Mouse (Mus musculus) urinary bladder, adult 2 months (tissue): Measurements from ENCODE around the gene Sfn. TPM values are rescaled to one million over a fixed set of nuclear protein-coding genes. Genes with fewer than 3 reads are reported as not detected.

Source experiments
- DNase-seq: peaks from one replicate; pipeline ENCODE4 v3.0.0; 2022; ENCODE audit warnings: low spot score
- polyA plus RNA-seq: library from polyadenylated mRNA; depleted of rRNA; stranded (reverse); fragments of >200 nt; gene quantifications from 2 replicates; pipeline ENCODE4 v1.2.3, GENCODE M21; 2012

The Sfn gene
- polyA plus RNA-seq, 1 experiment: 326 TPM

DNA sequence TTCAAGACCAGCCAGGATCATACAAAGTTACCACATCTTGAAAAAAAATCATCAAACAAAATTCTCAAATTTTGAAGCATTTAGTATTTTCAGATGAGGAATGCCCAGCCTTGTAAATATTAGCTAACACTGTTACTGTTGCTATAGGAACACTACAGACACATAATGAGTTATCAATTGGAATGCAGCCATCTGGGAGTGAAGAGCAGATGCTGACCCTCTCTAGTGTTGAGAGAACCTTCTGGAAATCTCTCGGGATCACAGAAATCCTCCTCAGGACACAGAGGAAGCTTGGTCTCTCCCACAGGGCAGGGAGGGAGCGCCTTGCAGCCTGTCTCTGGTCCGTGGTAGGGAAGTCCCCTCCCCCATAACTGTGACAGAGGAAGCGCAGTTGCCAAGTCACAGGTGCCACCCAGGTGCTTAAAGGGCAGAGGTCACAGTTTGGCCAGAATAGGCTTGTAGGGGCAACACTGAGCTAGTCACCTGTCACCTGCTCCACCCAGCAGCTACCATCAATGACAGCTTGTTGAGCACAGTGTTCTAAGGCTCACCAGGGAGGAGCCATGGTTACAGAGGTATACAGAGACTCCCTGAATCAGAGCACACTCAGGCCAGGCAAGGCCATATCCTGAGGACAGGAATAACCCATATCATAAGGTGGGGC is 17.6 kb upstream of the Sfn start:
- no peak for DNase-seq

DNA sequence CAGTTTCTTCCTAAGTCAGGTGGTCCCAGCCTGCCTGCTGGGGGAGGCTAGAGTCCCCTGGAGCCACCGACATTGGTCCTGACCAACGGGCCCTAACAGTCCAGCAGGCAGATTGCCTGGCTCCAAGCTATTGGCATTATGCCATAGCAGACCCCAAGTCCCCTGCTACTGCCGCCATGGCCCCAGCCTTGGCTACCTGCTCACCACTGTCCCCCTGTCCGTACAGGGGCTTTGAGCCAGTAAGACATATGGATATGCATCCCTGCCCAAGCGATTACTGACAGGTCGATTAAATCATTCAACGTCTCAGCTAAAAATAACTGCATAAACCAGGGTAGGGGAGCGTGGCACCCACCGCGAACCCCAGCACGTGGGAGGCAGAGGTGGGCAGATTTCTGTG is 16.0 kb upstream of the Sfn start:
- peak; percentile 18 for DNase-seq

DNA sequence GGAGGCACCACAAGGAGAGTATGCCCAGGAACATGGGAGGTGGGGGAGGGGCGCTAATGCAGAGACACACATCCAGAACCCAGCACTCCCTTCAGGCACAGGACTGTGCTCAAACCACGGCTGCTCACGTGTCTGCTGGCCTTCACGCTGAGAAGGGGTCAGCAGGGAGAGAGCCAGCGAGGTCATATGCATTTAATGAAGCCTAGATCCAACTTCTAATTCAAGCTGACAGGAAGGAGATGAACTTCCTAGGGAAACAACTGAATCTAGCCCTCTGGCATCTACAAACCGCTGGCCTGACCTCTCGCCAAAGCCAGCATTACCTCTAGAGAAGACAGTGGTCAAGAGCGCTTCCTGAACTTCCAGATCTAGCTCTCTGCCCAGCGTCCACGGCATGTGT is 13.4 kb upstream of the Sfn start:
- no peak for DNase-seq

DNA sequence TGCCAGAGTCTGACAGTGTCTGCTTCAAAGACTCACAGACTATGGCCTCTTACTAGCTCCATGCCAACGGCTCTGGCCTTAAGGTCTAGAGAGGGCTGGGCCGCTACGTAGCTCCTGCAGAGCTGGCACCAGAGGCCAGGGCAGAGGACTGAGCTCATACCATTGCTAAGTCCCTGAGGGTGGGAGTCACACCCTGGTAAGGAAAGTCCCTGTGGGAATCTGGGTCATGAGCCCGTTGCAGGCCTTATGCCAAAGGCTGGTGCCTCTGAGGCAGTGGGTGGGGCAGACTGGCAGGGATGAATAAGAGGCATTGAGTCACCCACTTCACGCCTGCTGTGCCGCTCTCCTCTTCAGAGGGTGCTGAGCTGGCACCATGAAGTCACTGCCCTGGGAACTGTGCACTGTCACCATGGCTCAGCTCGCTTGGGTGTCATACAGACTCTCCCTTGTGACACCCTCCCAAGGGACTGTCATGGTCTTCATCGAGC is 12.3 kb upstream of the Sfn start:
- DNase-seq: peak; percentile 28

DNA sequence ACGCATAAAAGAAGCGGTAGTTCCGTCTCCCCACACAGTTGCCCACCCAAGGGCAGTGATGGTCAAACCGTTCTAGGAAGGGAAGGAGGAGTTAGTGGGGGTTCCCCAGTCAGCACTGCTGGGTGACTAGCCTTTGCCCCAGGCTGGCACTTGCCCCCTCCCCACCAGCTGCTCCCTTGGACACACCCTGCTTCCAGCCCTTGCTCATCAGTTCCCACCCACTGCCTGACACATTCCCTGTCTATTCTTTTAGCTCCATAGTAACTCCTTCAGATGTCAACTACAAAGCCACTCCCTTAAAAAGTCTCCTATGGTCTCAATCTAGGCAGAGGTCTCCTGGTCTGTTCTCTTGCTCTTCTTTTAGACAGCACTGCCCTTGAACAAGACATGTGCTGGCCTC is 11.9 kb upstream of the Sfn start:
- no peak for DNase-seq

DNA sequence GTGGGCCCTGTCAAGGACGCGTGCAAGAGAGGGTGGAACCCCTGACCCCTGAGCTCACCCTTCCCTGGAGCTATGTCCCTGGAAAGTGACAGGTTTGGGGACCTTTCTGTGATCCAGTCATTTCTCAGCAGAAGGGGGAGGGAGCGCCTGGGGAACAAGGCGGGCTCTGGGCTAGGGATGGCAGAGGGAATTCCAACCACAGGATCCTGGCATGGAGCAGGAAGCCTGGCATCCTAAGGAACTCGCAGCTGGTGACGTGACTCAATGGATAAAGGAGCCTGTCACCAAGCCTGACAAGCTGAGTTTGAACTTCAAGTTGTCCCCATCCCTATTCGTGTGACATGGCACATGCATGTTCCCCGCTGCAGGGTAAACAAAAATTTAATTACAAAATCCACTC is 11.1 kb upstream of the Sfn start:
- no peak for DNase-seq

DNA sequence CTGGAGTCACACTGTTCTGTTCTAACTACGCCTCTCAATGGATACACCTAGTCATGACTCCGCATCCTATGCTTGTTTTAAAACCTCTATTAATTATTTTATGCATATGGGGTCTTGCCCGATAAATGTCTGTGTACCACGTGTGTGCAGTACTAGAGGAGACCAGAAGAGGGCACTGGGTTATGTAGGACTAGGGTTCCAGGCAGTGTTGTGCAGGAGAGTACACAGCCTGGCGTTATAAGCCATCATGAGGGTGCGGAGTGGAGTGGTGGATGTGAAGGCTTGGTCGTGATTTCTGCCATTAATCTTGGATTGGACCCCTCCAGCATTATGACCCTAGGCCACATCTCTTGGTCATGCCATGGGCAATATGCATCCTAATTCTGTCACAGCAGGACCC is 10.4 kb upstream of the Sfn start:
- no peak for DNase-seq

DNA sequence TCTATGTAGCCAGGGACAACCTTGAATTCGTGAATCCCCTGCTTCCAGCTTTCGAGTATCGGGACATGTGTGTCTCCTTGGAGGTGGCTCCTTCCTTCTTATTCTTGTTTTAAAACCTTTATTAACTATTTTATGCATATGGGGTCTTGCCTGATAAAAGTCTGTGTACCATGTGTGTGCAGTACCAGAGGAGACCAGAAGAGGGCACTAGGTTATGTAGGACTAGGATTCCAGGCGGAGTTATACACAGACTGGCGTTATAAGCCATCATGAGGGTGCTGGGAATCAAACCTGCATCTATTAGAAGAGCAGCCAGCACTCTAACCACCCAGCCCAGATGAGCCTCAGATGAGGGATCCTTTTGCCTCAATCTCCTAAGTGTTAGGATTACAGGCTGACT is 9.8 kb upstream of the Sfn start:
- DNase-seq: no peak

DNA sequence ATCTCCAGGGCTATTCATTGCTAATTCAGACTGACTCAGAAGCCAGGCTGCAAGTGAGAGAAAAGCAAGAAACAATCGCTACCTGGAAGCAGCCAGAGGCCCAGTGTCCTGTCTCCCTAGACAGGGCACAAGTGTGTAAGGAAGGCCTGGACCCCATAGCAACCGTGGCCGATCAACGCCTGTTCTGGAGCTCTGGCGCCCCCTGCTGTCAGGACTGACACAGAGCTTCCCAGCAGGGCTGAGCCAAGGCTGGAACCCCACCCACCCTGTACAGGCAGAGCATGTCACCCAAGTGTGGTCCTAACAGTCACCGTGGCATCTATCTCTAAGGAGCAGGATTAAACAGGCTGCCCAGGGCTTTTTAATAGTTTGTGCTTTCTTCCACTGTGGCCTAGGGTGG is 7.8 kb upstream of the Sfn start:
- DNase-seq: peak; percentile 78

DNA sequence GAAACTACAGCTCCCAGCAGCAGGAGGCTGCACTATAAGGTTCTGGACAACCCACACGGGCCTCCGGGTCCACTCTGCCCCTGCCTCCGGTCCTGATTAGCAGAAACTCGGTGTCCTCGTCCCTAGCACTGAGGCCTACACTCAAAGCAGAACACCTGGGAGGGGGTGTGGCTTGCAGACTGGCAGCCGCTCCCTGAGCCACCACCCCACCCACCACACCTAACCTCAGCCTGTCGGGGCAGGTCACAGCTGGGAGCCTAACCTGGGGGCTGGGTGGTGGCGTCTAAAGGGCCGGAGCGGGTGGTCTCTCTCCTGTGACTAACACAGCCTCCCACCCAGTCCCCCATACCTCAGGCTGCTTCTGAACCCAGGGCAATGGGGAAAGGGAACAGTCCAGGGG is 5.3 kb upstream of the Sfn start:
- DNase-seq: no peak

DNA sequence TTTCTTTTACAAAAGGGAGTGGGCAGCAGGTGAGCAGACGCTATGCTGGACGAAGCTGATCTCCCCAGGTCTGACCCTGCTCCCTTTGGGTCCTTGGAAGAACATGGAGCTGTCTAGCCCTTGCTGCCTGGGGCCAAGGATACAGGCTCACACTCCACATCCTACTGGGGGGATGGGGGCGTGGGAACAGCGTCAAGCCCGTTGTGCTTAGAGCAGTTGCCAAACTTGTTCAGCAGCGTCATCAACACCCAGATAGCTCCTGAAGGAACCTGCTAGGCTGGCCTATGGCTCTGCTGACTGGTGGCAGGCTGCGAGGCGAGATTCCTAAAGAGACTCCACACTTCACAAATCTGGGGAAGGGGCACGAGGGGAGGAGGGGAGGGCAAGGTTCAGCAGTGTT is 3.4 kb upstream of the Sfn start:
- DNase-seq: no peak

DNA sequence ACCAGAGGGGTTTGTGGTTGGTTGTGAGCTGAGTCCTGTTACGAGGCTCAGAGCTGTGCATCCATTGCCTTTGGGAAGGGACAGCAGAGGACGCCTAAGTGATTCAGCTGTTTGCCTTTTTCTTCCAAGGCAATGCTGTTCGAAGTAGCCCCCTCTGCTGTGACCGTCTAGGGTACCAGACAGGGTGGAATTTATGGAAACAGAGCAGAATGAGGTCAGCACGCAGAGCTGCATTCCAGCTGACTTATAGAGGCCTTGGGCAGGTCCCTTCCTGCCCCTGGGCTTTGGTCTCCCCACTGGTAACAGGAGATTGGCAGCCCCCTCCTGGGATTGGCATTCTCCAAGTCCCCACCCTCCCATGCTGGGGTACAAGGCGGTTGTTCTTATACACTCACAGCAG is 2.9 kb upstream of the Sfn start:
- DNase-seq: no peak

DNA sequence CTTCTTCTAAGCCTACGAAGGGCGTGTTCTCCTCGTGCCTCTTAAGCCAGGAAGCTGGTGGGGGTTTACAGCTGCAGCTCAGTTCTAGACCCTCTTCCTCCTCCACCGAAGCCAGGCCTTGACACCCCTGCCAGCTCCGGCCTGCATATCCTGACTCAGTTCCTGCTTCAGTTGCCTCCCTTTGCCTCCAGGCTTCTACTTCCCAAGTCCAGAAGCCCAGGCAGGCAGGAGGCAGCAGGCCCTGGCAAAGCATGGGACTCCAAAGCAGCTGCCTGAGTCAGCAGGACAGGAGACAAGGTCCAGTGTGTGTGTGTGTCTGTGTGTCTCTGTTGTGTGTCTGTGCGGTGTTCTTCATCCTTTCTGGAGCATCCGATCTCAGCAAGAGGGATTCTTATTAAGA is 2.2 kb upstream of the Sfn start:
- no peak for DNase-seq

DNA sequence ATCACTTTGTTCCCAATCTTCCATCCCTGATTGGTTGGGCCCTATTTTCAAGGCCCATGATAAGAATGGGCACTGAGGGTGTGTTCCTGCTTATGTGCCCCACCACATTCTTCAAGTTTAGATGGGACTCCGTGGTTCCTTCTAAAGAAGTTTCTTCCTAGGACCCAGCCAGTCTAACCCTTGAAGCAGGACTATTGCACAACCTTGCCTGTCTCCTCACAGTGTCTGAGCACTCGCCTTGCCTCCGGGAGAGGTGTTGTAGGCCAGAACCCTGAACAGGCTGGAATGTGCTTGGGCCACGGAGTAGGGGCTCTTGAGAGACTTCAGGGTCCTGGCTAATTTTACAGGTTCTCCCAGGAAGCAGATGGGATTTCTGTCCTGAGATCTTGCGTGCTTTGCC is 1.1 kb upstream of the Sfn start:
- no peak for DNase-seq

DNA sequence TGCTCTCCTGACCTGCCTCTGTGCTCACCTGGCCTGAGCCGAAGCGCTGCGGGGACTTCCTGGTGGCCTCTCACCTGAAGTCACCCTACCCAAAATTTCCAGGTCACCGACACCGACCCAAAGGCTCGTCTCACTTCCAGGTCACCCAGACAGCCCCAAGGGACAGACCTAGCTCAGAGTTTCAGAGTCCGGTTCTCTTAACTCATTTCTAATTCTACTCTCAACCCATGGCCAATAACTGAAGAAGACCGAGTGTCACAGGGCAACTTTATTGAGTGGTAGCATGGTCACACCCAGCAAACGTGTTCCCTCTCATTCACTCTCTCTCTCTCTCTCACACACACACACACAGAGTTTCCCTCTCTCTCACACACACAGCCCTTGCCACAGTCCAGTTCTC is 1.7 kb downstream of the Sfn start:
- DNase-seq: no peak

DNA sequence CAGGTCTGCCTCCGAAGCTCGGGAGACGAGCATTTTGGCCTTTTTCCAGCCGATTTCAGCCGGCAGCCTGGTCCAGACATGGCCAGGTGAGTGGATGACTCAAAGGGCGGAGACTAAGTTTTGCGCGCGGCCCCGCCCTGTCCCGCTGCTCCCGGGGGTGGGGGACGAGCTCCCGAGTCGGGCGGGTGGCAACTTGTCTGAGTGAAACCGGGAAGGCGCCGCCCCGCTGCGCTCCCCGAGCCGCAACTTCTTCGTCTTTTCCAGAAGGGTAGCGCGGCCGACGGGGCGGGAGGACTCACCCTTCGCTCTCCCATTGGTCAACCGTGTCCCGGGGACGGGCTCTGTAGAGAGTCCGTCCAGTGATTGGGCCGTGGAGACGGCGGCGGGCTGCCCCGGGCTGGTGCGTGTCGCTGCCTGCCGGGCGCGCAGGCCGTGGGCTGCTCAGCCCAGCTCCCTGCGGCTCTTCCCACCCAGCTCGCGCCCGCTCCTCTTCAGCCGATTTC is 2.3 kb downstream of the Sfn start:
- DNase-seq: peak; percentile 94

DNA sequence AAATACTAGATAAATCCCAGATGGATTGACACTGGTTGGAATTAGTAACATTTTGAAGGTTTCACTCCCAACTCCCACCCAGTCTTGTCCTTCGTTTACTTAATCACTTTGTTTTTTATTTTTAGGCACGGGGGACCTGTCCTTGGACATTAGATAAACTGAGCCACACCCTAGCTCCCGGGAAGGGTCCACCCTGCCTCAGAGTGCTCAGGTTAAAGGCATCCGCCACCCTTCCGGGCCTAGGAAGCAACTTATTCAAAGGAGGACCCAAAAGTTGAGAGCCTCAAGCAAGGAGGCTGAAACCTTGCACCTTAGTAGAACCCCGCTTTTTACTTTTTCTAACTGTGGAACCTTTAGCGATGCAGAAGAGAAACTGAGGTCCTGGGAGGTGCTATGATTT is 2.9 kb downstream of the Sfn start:
- no peak for DNase-seq

DNA sequence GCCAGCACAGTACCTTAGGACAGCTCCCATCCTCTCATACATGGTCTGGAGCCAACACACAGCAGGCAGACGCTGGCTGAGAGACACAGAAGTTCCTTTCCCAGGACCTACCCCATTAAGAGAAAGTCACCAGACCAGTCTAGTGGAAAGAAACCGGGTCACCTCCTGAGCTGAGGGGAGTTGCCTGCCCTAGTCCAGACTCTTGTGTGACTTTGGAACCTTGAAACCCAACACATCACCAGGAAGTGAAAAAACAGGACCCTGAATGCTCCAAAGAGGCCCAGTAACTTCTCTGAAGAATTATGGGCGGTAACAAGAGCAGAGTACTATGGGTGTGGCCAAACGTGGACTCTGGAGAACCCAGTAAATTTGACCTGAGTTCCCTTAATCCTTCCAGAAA is 3.4 kb downstream of the Sfn start:
- peak; percentile 28 for DNase-seq

DNA sequence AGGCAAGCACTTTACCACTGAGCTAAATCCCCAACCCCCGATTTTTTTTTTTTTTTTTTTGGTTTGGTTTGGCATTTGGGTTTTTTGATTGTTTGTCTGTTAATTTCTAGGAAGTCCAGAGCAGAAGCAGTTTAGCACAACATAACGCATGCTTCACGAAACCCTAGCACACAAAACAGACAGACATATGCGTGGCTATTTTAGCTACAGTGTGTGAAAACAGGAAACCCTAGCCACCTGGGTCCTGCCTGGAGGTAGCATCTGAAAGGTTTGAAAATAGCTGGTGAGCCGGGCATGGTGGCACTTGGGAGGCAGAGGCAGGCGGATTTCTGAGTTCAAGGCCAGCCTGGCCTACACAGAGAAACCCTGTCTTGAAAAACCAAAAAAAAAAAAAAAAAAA is 5.9 kb downstream of the Sfn start:
- DNase-seq: no peak

DNA sequence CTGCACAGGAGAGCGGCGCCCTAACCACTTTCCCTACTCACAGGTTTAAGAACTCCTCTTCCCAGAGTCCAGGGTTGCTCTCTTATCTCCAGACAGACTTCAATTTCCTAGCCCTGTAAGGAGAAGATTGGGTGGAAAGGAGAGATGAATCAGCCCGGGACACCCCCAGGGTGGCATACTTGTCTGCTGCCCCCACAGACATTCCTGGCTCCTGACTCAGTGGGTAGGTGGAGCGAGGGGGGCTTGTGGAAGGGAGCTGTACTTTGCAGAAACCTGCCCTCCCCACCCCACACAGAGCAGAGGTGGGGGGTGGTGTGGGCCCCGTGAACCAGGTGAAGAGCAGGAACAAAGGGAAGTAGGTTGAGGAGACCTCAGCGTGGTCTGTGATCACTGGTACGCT is 6.4 kb downstream of the Sfn start:
- DNase-seq: no peak

DNA sequence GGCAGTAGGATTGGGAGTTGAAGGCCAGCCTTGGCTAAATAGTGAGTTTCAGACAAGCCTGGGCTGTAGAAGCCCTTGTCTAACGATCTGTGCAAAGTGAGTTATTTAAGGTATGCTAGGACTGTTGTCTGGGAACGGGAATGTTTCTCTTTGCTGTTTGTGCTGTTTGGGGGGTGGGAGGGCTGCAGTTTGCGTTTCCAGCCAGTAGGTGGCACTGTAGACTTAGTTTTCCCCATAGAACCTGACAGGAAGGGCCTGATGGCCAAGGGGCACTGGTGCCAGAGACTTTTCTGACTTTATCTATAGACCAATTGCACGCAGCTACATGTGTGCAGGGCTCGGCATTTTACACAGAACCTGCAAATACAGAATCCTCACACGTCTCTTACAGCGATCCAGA is 9.4 kb downstream of the Sfn start:
- no peak for DNase-seq

DNA sequence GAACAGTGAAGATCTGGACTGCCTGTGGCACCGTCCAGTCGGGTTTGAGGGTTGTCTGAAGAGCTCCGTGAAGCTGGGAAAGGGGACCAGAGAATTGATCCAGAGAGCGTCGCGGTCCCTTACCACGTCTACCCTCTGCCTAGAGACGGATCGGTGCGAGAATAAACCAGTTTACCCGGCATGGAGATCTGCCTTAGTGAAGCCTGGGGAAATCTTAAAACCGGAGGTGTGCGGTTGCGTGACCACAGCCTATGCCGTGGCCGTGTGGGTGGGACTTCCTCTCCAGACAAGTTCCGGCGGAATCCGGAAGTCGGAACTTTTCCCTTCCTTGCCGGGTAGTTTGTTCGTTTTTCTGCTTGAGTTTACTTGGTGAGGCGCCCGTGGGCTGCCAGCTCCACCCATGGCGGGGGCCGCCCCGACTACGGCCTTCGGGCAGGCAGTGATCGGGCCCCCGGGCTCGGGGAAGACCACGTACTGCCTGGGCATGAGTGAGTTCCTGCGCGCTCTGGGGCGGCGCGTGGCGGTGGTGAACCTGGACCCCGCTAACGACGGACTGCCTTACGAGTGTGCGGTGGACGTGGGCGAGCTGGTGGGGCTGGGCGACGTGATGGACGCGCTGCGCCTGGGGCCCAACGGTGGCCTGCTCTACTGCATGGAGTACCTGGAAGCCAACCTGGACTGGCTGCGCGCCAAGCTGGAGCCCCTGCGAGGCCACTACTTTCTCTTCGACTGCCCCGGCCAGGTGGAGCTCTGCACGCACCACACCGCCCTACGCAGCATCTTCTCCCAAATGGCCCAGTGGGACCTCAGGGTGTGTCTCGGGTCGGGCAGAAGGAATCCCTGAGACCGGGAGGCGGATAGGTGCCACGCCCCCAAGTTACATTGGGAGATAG is 17.7 kb downstream of the Sfn start, which contains the start of gene Gpn2:
Gene Gpn2 (plus strand): TSS at position 304 of the 893 bp plus-strand sequence.
- DNase-seq: peak; percentile 52

DNA sequence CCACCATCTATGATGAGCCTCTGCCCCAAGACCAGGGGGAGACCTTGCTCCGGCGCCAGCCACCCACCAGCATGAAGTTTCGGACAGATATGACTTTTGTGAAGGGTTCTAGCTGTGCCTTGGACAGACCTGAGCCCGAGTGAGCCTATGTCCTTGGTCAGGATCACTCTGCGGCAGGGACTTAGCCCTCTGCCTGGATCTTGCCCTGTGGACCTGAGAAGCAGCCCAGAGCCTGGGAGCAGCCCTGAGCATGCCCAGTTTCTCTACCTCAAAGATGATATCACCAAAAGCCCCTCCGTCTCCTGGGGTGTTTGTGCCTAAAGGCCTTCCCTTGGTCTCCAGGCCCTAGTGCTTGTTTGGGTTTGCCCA is 18.3 kb downstream of the Sfn start:
- DNase-seq: no peak
